Mouse (Mus musculus): Measurements from ENCODE around the gene Fuca1. TPM values are rescaled to one million over a fixed set of nuclear protein-coding genes. Genes with fewer than 3 reads are reported as not detected.
A peak's percentile ranks its signal among the peaks of the same experiment; 100 is the strongest.

Gene Fuca1
- polyA plus RNA-seq, 1 experiment, result 92.2 TPM

GRCm38 (mm10) chr4:135981524-135982063 lies 61.1 kb downstream of the Fuca1 start:
- no peak overlapping the region for H3K27ac ChIP-seq (ENCODE audit: insufficient read depth, low read length)
- H3K4me3 ChIP-seq (ENCODE audit: insufficient read depth, low read length), result no peak overlapping the region
- H3K4me1 ChIP-seq (ENCODE audit: control insufficient read depth, insufficient read depth, low read length), result peaks cover 4% of the 10 kb centered on the region
- TF ChIP-seq POLR2A (IDR thresholded peaks at IDR 0.05; ENCODE audit: low read depth, low read length), result no peak
- TF ChIP-seq CTCF (IDR thresholded peaks at IDR 0.05; ENCODE audit: borderline replicate concordance, insufficient read depth, low read length), result no peak

- TF ChIP-seq CTCF (IDR thresholded peaks at IDR 0.05; ENCODE audit: borderline replicate concordance, insufficient read depth, low read length) (no peak), POLR2A (IDR thresholded peaks at IDR 0.05; ENCODE audit: low read depth, low read length) (no peak)
- H3K4me3 ChIP-seq (ENCODE audit: insufficient read depth, low read length), result no peak overlapping the region
- H3K27ac ChIP-seq (ENCODE audit: insufficient read depth, low read length), result no peak overlapping the region
- peaks cover 4% of the 10 kb centered on the region for H3K4me1 ChIP-seq (ENCODE audit: control insufficient read depth, insufficient read depth, low read length)
Observed at GRCm38 (mm10) chr4:135984556-135984955, 64.0 kb downstream of the Fuca1 start.

DNA sequence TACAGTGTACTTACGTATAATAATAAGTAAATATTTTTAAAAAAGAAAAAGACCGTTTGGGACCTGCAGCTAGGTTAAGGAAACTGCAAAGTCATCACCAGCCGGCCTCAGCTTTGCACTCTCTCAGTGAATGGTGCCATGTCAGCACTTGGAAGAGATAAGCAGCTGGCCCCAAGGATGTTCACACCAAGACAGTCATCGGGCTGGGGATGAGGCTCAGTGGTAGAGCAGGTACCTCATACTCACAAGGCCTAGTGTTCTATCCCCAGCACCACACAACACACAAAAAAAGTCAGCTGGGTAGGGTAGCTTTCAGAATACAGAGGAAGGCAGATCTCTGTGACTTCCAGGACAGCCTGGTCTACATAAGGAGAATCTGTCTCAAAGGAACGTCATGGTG lies 64.7 kb downstream of the Fuca1 start:
- TF ChIP-seq POLR2A (IDR thresholded peaks at IDR 0.05; ENCODE audit: low read depth, low read length) (no peak), CTCF (IDR thresholded peaks at IDR 0.05; ENCODE audit: borderline replicate concordance, insufficient read depth, low read length) (no peak)
- Histone ChIP-seq H3K27ac (ENCODE audit: insufficient read depth, low read length) (no peak overlapping the region), H3K4me3 (ENCODE audit: insufficient read depth, low read length) (no peak overlapping the region), H3K4me1 (ENCODE audit: control insufficient read depth, insufficient read depth, low read length) (peaks cover 4% of the 10 kb centered on the region)

DNA sequence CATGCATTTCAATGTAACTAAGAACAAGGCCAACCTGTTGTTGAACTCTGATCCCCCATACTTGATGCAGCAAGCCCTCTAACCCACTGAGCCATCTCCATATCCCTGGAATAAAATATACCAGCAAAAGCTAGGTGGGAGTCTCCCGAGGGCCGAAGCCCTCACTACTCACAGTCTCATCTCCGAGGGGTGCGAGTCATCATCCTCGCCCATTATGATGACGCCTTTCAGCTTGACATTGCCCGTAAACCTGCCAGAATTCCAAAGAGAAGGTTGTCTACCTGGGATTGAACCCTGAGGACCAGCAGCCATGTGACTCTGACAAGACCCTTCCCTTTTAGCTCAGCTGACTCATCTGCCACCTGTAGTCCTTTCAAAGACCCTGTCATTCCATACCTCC lies 65.2 kb downstream of the Fuca1 start:
- H3K4me3 ChIP-seq (ENCODE audit: insufficient read depth, low read length), result peak overlapping the region; percentile 76
- H3K4me1 ChIP-seq (ENCODE audit: control insufficient read depth, insufficient read depth, low read length), result peaks cover 4% of the 10 kb centered on the region
- no peak overlapping the region for H3K27ac ChIP-seq (ENCODE audit: insufficient read depth, low read length)
- TF ChIP-seq POLR2A (IDR thresholded peaks at IDR 0.05; ENCODE audit: low read depth, low read length) (no peak), CTCF (IDR thresholded peaks at IDR 0.05; ENCODE audit: borderline replicate concordance, insufficient read depth, low read length) (no peak)

DNA sequence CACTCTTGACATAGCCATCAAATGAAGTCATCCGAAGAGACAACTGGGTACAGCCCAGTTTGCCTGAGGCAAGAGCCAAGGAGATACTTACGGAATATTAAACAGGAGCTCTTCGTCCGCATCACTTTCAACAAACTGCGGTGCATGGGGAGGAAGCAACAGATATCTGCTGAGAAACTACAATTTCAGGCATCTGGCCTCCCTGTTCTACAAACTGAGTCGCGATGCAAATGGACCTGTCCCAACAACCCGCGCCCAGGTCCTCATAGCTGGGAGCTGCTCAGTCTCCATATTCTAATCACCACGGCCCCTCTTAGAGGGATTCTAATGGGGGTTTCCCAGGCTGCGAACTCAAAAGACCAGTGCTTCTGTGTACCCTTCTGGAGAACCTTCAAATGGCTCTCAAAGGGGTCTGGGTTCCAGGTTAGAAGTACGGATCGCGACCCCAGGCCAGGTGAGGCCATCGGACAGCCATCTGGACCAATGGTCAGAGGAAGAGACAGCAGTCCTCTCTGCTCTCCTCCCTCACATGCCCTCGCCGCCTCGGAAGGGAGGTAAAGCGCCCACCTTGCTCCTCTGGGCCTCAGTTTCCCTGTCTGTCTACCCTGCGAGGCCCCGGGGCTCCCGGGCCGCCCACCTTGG lies 65.9 kb downstream of the Fuca1 start:
- TF ChIP-seq CTCF (IDR thresholded peaks at IDR 0.05; ENCODE audit: borderline replicate concordance, insufficient read depth, low read length), result no peak
- no peak for TF ChIP-seq POLR2A (IDR thresholded peaks at IDR 0.05; ENCODE audit: low read depth, low read length)
- peaks cover 4% of the 10 kb centered on the region for H3K4me1 ChIP-seq (ENCODE audit: control insufficient read depth, insufficient read depth, low read length)
- H3K27ac ChIP-seq (ENCODE audit: insufficient read depth, low read length), result no peak overlapping the region
- peak overlapping the region; percentile 76 for H3K4me3 ChIP-seq (ENCODE audit: insufficient read depth, low read length)

GRCm38 (mm10) chr4:135986943-135987710 lies 66.6 kb downstream of the Fuca1 start, which contains the start of gene Pithd1:
TSS of gene Pithd1 (minus strand) at chr4:135987264.
- TF ChIP-seq CTCF (IDR thresholded peaks at IDR 0.05; ENCODE audit: borderline replicate concordance, insufficient read depth, low read length) (no peak), POLR2A (IDR thresholded peaks at IDR 0.05; ENCODE audit: low read depth, low read length) (peak; percentile 94)
- peak within 1 kb of the TSS; percentile 76 for H3K4me3 ChIP-seq (ENCODE audit: insufficient read depth, low read length)
- H3K4me1 ChIP-seq (ENCODE audit: control insufficient read depth, insufficient read depth, low read length), result peaks cover 4% of the 10 kb centered on the region
- peak within 1 kb of the TSS; percentile 28; the same call in 1 of the 2 replicates for H3K27ac ChIP-seq (ENCODE audit: insufficient read depth, low read length)

- H3K27ac ChIP-seq (ENCODE audit: insufficient read depth, low read length), result 0 out of 2 replicates have a peak overlapping the region, but pooled peaks have one; percentile 28
- H3K4me1 ChIP-seq (ENCODE audit: control insufficient read depth, insufficient read depth, low read length), result peaks cover 4% of the 10 kb centered on the region
- no peak overlapping the region for H3K4me3 ChIP-seq (ENCODE audit: insufficient read depth, low read length)
- TF ChIP-seq POLR2A (IDR thresholded peaks at IDR 0.05; ENCODE audit: low read depth, low read length) (no peak), CTCF (IDR thresholded peaks at IDR 0.05; ENCODE audit: borderline replicate concordance, insufficient read depth, low read length) (no peak)
Observed at GRCm38 (mm10) chr4:135987714-135988113, 67.2 kb downstream of the Fuca1 start.

Other genes with a start within 250 kb of the Fuca1 start
- gene Ifnlr1, start 234.4 kb upstream of the Fuca1 start, polyA plus RNA-seq (2011; ENCODE audit: insufficient read length, low read depth, missing spikeins), result 0.25 and 0.27 TPM in 2 replicates
- not detected in 2 replicates for gene Il22ra1, start 192.6 kb upstream of the Fuca1 start, polyA plus RNA-seq (2011; ENCODE audit: insufficient read length, low read depth, missing spikeins)
- not detected in 2 replicates for gene Myom3, start 161.0 kb upstream of the Fuca1 start, polyA plus RNA-seq (2011; ENCODE audit: insufficient read length, low read depth, missing spikeins)
- gene Srsf10, start 65.0 kb upstream of the Fuca1 start, polyA plus RNA-seq (2011; ENCODE audit: insufficient read length, low read depth, missing spikeins), result 177 and 193 TPM in 2 replicates
- 127 and 164 TPM in 2 replicates for gene Pnrc2, start 46.9 kb upstream of the Fuca1 start, polyA plus RNA-seq (2011; ENCODE audit: insufficient read length, low read depth, missing spikeins)
- gene Cnr2, start 25.3 kb upstream of the Fuca1 start, polyA plus RNA-seq (2011; ENCODE audit: insufficient read length, low read depth, missing spikeins), result not detected in 2 replicates
- 19.5 and 24.1 TPM in 2 replicates for gene Hmgcl, start 25.7 kb downstream of the Fuca1 start, polyA plus RNA-seq (2011; ENCODE audit: insufficient read length, low read depth, missing spikeins)
- gene Gale, start 43.0 kb downstream of the Fuca1 start, polyA plus RNA-seq (2011; ENCODE audit: insufficient read length, low read depth, missing spikeins), result 12.7 and 18.0 TPM in 2 replicates
- gene Lypla2, start 51.9 kb downstream of the Fuca1 start, polyA plus RNA-seq (2011; ENCODE audit: insufficient read length, low read depth, missing spikeins), result 31.6 and 35.5 TPM in 2 replicates
- 17.5 and 22.1 TPM in 2 replicates for gene Pithd1, start 66.5 kb downstream of the Fuca1 start, polyA plus RNA-seq (2011; ENCODE audit: insufficient read length, low read depth, missing spikeins)
- gene Eloa, start 101.0 kb downstream of the Fuca1 start, polyA plus RNA-seq (2011; ENCODE audit: insufficient read length, low read depth, missing spikeins), result 39.8 and 43.8 TPM in 2 replicates
- gene Rpl11, start 132.7 kb downstream of the Fuca1 start, polyA plus RNA-seq (2011; ENCODE audit: insufficient read length, low read depth, missing spikeins), result 1,040 and 1,174 TPM in 2 replicates
- 201 and 239 TPM in 2 replicates for gene Id3, start 222.8 kb downstream of the Fuca1 start, polyA plus RNA-seq (2011; ENCODE audit: insufficient read length, low read depth, missing spikeins)

All from embryonic fibroblast, embryonic 13.5 days (primary cell).